Mouse (Mus musculus) lung, embryonic 14.5 days (tissue): ENCODE data around the gene Zbtb3. TPM values are rescaled to one million over a fixed set of nuclear protein-coding genes. Genes with fewer than 3 reads are reported as not detected.
A peak's percentile ranks its signal among the peaks of the same experiment; 100 is the strongest.

Source experiments
- ATAC-seq: fragments of 200-750 bp; cut with Nextera tagmentation; 2 replicates; pipeline ENCODE4 v1.8.0; 2017; ENCODE audit warnings: mild to moderate bottlenecking, moderate TSS enrichment, moderate library complexity; ENCODE audit not compliant: insufficient read depth
- DNase-seq: peaks from one replicate; pipeline ENCODE4 v3.0.0-alpha.2; 2015
- H3K27ac ChIP-seq: fragments of 300-500 bp; sonication (generic); 2 replicates; pipeline ENCODE4 v1.5.1; 2014; ENCODE audit warnings: low read depth, mild to moderate bottlenecking, moderate library complexity
- H3K27me3 ChIP-seq: fragments of 300-500 bp; sonication (generic); 2 replicates; pipeline ENCODE4 v1.6.1; 2014; ENCODE audit warnings: low read length, control low read depth; ENCODE audit not compliant: insufficient read depth
- H3K36me3 ChIP-seq: fragments of 300-500 bp; sonication (generic); 2 replicates; pipeline ENCODE4 v1.6.1; 2014; ENCODE audit warnings: control low read depth; ENCODE audit not compliant: insufficient read depth
- H3K4me1 ChIP-seq: fragments of 300-500 bp; sonication (generic); 2 replicates; pipeline ENCODE4 v1.6.1; 2014; ENCODE audit warnings: antibody characterized with exemption, control low read depth; ENCODE audit not compliant: insufficient read depth
- H3K4me2 ChIP-seq: fragments of 300-500 bp; sonication (generic); 2 replicates; pipeline ENCODE4 v1.6.1; 2014; ENCODE audit warnings: mild to moderate bottlenecking
- H3K4me3 ChIP-seq: fragments of 300-500 bp; sonication (generic); 2 replicates; pipeline ENCODE4 v1.5.1; 2014; ENCODE audit warnings: low read depth, low read length
- H3K9ac ChIP-seq: fragments of 300-500 bp; sonication (generic); 2 replicates; pipeline ENCODE4 v1.6.1; 2014
- H3K9me3 ChIP-seq: fragments of 300-500 bp; sonication (generic); 2 replicates; pipeline ENCODE4 v1.6.1; 2016; ENCODE audit warnings: low read depth, low read length, control low read depth
- CTCF ChIP-seq: IDR thresholded peaks from 2 replicates; pipeline ENCODE4 v1.5.1; 2016; ENCODE audit warnings: antibody characterized with exemption, low read depth
- WGBS: fragments of 180-500 bp; shearing (Covaris S2); extraction: QIAGEN DNeasy Blood & Tissue Kit; methylation state at CpG from one replicate; pipeline ENCODE4 v1.1.7; 2014; 5-methylcytosine and 5-hydroxymethylcytosine counted together
- polyA plus RNA-seq: library from polyadenylated mRNA; unstranded; fragments of >200 nt; fragmentation: Nextera tagmentation; extraction: Ambion mirVana; gene quantifications from 2 replicates; pipeline ENCODE4 v1.2.1, GENCODE M21; 2014

Zbtb3 gene
- polyA plus RNA-seq, 1 experiment from 2014 or later, result 6.6 TPM

GRCm38 (mm10) chr19:8839908-8840791 lies 37.8 kb downstream of the Zbtb3 start:
- Histone ChIP-seq H3K9me3 (no peaks in the 10 kb centered on the region), H3K9ac (peak overlapping the region; percentile 61), H3K4me3 (peak overlapping the region; percentile 47), H3K27ac (no peak overlapping the region), H3K4me1 (peaks cover 13% of the 10 kb centered on the region), H3K27me3 (no peaks in the 10 kb centered on the region), H3K36me3 (peaks cover 10% of the 10 kb centered on the region), H3K4me2 (peak overlapping the region; percentile 78)
- WGBS, result 24% methylated on average over 29 of the region's 29 CpGs
- DNase-seq (peak; percentile 85), ATAC-seq (peak; percentile 35)
- TF ChIP-seq CTCF, result 0 out of 2 replicates have a peak, but pooled peaks have one; percentile 7

GRCm38 (mm10) chr19:8841012-8841411 lies 38.7 kb downstream of the Zbtb3 start:
- no peaks in the 10 kb centered on the region for H3K27me3 ChIP-seq
- H3K4me3 ChIP-seq, result peak overlapping the region; percentile 47
- H3K36me3 ChIP-seq, result peaks cover 13% of the 10 kb centered on the region; the same call in 1 of the 2 replicates
- H3K27ac ChIP-seq, result no peak overlapping the region
- TF ChIP-seq CTCF, result no peak
- H3K4me1 ChIP-seq, result peaks cover 13% of the 10 kb centered on the region
- DNase-seq, result no peak
- WGBS, result 89% methylated on average over 7 of the region's 7 CpGs
- peak overlapping the region; percentile 78 for H3K4me2 ChIP-seq
- H3K9ac ChIP-seq, result peak overlapping the region; percentile 61
- H3K9me3 ChIP-seq, result no peaks in the 10 kb centered on the region
- no peak for ATAC-seq

- Histone ChIP-seq H3K27me3 (no peaks in the 10 kb centered on the region), H3K9me3 (no peaks in the 10 kb centered on the region), H3K4me2 (no peak overlapping the region), H3K27ac (no peak overlapping the region), H3K9ac (no peak overlapping the region), H3K4me1 (peaks cover 11% of the 10 kb centered on the region), H3K4me3 (no peak overlapping the region), H3K36me3 (peaks cover 32% of the 10 kb centered on the region; the same call in 1 of the 2 replicates)
- 83% methylated on average over 6 of the region's 6 CpGs for WGBS
- ATAC-seq, result no peak
- no peak for DNase-seq
- TF ChIP-seq CTCF, result no peak
Measured at GRCm38 (mm10) chr19:8842961-8843360, 40.6 kb downstream of the Zbtb3 start.

- H3K9me3 ChIP-seq, result no peaks in the 10 kb centered on the region
- no peak overlapping the region for H3K9ac ChIP-seq
- H3K27me3 ChIP-seq, result no peaks in the 10 kb centered on the region
- no peak overlapping the region for H3K4me2 ChIP-seq
- no peak overlapping the region for H3K27ac ChIP-seq
- TF ChIP-seq CTCF, result peak; percentile 80
- ATAC-seq (no peak), DNase-seq (peak; percentile 93)
- no peak overlapping the region for H3K4me3 ChIP-seq
- peaks cover 32% of the 10 kb centered on the region; the same call in 1 of the 2 replicates for H3K36me3 ChIP-seq
- WGBS, result 64% methylated on average over 5 of the region's 5 CpGs
- no peaks in the 10 kb centered on the region for H3K4me1 ChIP-seq
Measured at GRCm38 (mm10) chr19:8844371-8845129, 42.2 kb downstream of the Zbtb3 start.

GRCm38 (mm10) chr19:8848356-8848755 lies 46.0 kb downstream of the Zbtb3 start:
- H3K4me2 ChIP-seq, result no peak overlapping the region
- no peaks in the 10 kb centered on the region for H3K9me3 ChIP-seq
- ATAC-seq, result no peak
- WGBS, result 67% methylated on average over 5 of the region's 5 CpGs
- no peak for DNase-seq
- H3K4me1 ChIP-seq, result 0 out of 2 replicates have a peak, but pooled peaks cover 7% of the 10 kb centered on the region
- H3K36me3 ChIP-seq, result peaks cover 25% of the 10 kb centered on the region; the same call in 1 of the 2 replicates
- no peak overlapping the region for H3K4me3 ChIP-seq
- TF ChIP-seq CTCF, result no peak
- no peak overlapping the region for H3K27ac ChIP-seq
- no peak overlapping the region for H3K9ac ChIP-seq
- H3K27me3 ChIP-seq, result no peaks in the 10 kb centered on the region

- ATAC-seq (peak; percentile 87), DNase-seq (peak; percentile 74)
- peaks cover 24% of the 10 kb centered on the region; the same call in 1 of the 2 replicates for H3K36me3 ChIP-seq
- WGBS, result 16% methylated on average over 7 of the region's 7 CpGs
- no peak within 1 kb of the TSS for H3K4me3 ChIP-seq
- TF ChIP-seq CTCF, result no peak
- H3K27me3 ChIP-seq, result no peaks in the 10 kb centered on the region
- peak within 1 kb of the TSS; percentile 27; the same call in 1 of the 2 replicates for H3K4me2 ChIP-seq
- H3K9me3 ChIP-seq, result no peaks in the 10 kb centered on the region
- H3K27ac ChIP-seq, result peak within 1 kb of the TSS; percentile 27; the same call in 1 of the 2 replicates
- peak within 1 kb of the TSS; percentile 20; the same call in 1 of the 2 replicates for H3K9ac ChIP-seq
- 0 out of 2 replicates have a peak, but pooled peaks cover 7% of the 10 kb centered on the region for H3K4me1 ChIP-seq
Measured at GRCm38 (mm10) chr19:8850402-8850901, 48.1 kb downstream of the Zbtb3 start, which contains the start of gene Lrrn4cl. Gene Lrrn4cl, plus strand, starts transcription at chr19:8850768.
